ENCODE assay signal across 9 mouse cellular contexts in genomic region chr7:128298481-128299342, GRCm38 (mm10). TPM values are rescaled to one million over a fixed set of nuclear protein-coding genes. Genes with fewer than 3 reads are reported as not detected.
A peak's percentile ranks its signal among the peaks of the same experiment; 100 is the strongest.
DNase-seq lines count a peak whose midpoint lies in the region; ATAC-seq lines count a peak whose summit lies in the region.
"Had no signal": no experiment of that assay in that cellular context is flagged by ENCODE, and none has a peak within 500 bp of the region (broad histone marks: within the 10 kb centered on the region; RNA-seq: fewer than 3 reads in every experiment).

No protein-coding gene starts in this region.

- no peaks in the 10 kb centered on the region for H3K27me3 ChIP-seq in kidney, embryonic 16.5 days (ENCODE audit: insufficient read depth, low read length)
- H3K27me3 ChIP-seq in hindbrain, embryonic 16.5 days (replicated peaks; ENCODE audit: control insufficient read depth, insufficient read depth, low read length), result no peaks in the 10 kb centered on the region
- peaks cover 11% of the 10 kb centered on the region; the same call in 1 of the 2 replicates for H3K27me3 ChIP-seq in midbrain, embryonic 12.5 days

- no peaks in the 10 kb centered on the region; the same call in 1 of the 2 replicates for H3K36me3 ChIP-seq in kidney, embryonic 16.5 days (ENCODE audit: insufficient read depth, low read length)
- H3K36me3 ChIP-seq in hindbrain, embryonic 16.5 days (ENCODE audit: control insufficient read depth, insufficient read depth, low read length), result no peaks in the 10 kb centered on the region
- no peaks in the 10 kb centered on the region for H3K36me3 ChIP-seq in midbrain, embryonic 12.5 days

- H3K4me3 ChIP-seq in kidney, embryonic 16.5 days (ENCODE audit: low read length), result peak overlapping the region; percentile 91
- peak overlapping the region; percentile 97 for H3K4me3 ChIP-seq in brown adipose tissue, adult 24 weeks (ENCODE audit: insufficient read depth, low read depth, low read length)
- H3K4me3 ChIP-seq in hindbrain, embryonic 16.5 days (ENCODE audit: low read length), result peak overlapping the region; percentile 85
- H3K4me3 ChIP-seq in midbrain, embryonic 12.5 days, result peak overlapping the region; percentile 90

- no peak for DNase-seq in kidney, adult 9 months
- DNase-seq in frontal cortex, postnatal 14 days (ENCODE audit: low spot score in 2 of 2), result no peak
- DNase-seq in gastrocnemius, postnatal 14 days, result no peak
- no peak for DNase-seq in adrenal gland, postnatal 25 days

- intact Hi-C loops in gastrocnemius, postnatal 14 days (cut with DNase I; ENCODE audit: low total_unique reads), result loop anchor here (5.0 kb wide), 1 partner anchor 61 kb away; the partner anchor contains the start of genes 9130023H24Rik and Armc5

- peak overlapping the region; percentile 88; the same call in 1 of the 2 replicates for H3K27ac ChIP-seq in kidney, embryonic 16.5 days (ENCODE audit: low read length)
- H3K27ac ChIP-seq in brown adipose tissue, adult 24 weeks (replicated peaks; ENCODE audit: low read depth, low read length), result no peak overlapping the region
- H3K27ac ChIP-seq in hindbrain, embryonic 16.5 days (ENCODE audit: low read depth, low read length), result no peak overlapping the region
- H3K27ac ChIP-seq in midbrain, embryonic 12.5 days (replicated peaks), result no peak overlapping the region

- H3K4me2 ChIP-seq in kidney, embryonic 16.5 days (replicated peaks; ENCODE audit: low read depth, low read length), result peak overlapping the region; percentile 79
- H3K4me2 ChIP-seq in hindbrain, embryonic 16.5 days (ENCODE audit: low read length), result peak overlapping the region; percentile 80
- H3K4me2 ChIP-seq in midbrain, embryonic 12.5 days (replicated peaks), result peak overlapping the region; percentile 88

- peak overlapping the region; percentile 97 for H3K9ac ChIP-seq in kidney, embryonic 16.5 days (replicated peaks; ENCODE audit: low read length)
- H3K9ac ChIP-seq in hindbrain, embryonic 16.5 days (ENCODE audit: low read depth, low read length), result peak overlapping the region; percentile 94
- H3K9ac ChIP-seq in midbrain, embryonic 12.5 days (replicated peaks), result peak overlapping the region; percentile 92

- ATAC-seq in kidney, embryonic 16.5 days (ENCODE audit: low FRiP score, low TSS enrichment), result no peak
- no peak for ATAC-seq in hindbrain, embryonic 16.5 days
- no peak for ATAC-seq in midbrain, embryonic 12.5 days (ENCODE audit: low FRiP score, low read depth)

- WGBS in kidney, embryonic 16.5 days, result 79% methylated on average over 8 of the region's 8 CpGs
- WGBS in hindbrain, embryonic 16.5 days, result 66% methylated on average over 8 of the region's 8 CpGs
- 60% methylated on average over 8 of the region's 8 CpGs for WGBS in midbrain, embryonic 12.5 days

- H3K9me3 ChIP-seq in kidney, embryonic 16.5 days (ENCODE audit: low read length), result no peaks in the 10 kb centered on the region
- H3K9me3 ChIP-seq in hindbrain, embryonic 16.5 days (ENCODE audit: control insufficient read depth, low read length), result no peaks in the 10 kb centered on the region
- no peaks in the 10 kb centered on the region for H3K9me3 ChIP-seq in midbrain, embryonic 12.5 days

- peaks cover 17% of the 10 kb centered on the region for H3K4me1 ChIP-seq in kidney, embryonic 16.5 days (ENCODE audit: insufficient read depth, low read length)
- peaks cover 5% of the 10 kb centered on the region for H3K4me1 ChIP-seq in brown adipose tissue, adult 24 weeks (ENCODE audit: control insufficient read depth, insufficient read depth, insufficient read length, low read length)
- peaks cover 13% of the 10 kb centered on the region for H3K4me1 ChIP-seq in hindbrain, embryonic 16.5 days (ENCODE audit: control insufficient read depth, insufficient read depth, low read depth, low read length)
- H3K4me1 ChIP-seq in midbrain, embryonic 12.5 days, result peaks cover 27% of the 10 kb centered on the region

RNA-seq across cellular contexts. Expression of gene BC017158, which starts 0.7 kb away (rescaled TPM):
- polyA plus RNA-seq in kidney, embryonic 16.5 days (2015; fragmentation: Nextera tagmentation; extraction: Ambion mirVana), result 34.2 and 39.0 TPM in 2 replicates
- polyA plus RNA-seq in brown adipose tissue, adult 24 weeks (2012; ENCODE audit: insufficient read depth, insufficient read length, missing spikeins), result 7.6 and 9.8 TPM in 2 replicates
- polyA plus RNA-seq in hindbrain, embryonic 16.5 days (2015; fragmentation: Nextera tagmentation; extraction: Ambion mirVana), result 22.7 and 26.9 TPM in 2 replicates
- 22.8 and 23.1 TPM in 2 replicates for polyA plus RNA-seq in midbrain, embryonic 12.5 days (2016; fragmentation: Nextera tagmentation; extraction: Ambion mirVana)
- total RNA-seq in gastrocnemius, postnatal 14 days (2021), result 1 to 10 TPM; 4.7 to 5.6 TPM
- 29.0 and 33.5 TPM in 2 replicates for total RNA-seq in adrenal gland, postnatal 25 days (2021)

RNA-seq across cellular contexts. Expression of gene Slc5a2, which starts 33.3 kb away (rescaled TPM):
- polyA plus RNA-seq in kidney, embryonic 16.5 days (2015; fragmentation: Nextera tagmentation; extraction: Ambion mirVana), result 15.0 and 15.6 TPM in 2 replicates
- not detected in 2 replicates for polyA plus RNA-seq in brown adipose tissue, adult 24 weeks (2012; ENCODE audit: insufficient read depth, insufficient read length, missing spikeins)
- polyA plus RNA-seq in hindbrain, embryonic 16.5 days (2015; fragmentation: Nextera tagmentation; extraction: Ambion mirVana), result 0.15 TPM in 1 of 2 replicates, not detected in the other
- polyA plus RNA-seq in midbrain, embryonic 12.5 days (2016; fragmentation: Nextera tagmentation; extraction: Ambion mirVana), result not detected in 2 replicates
- total RNA-seq in gastrocnemius, postnatal 14 days (2021), result not detected
- not detected in 2 replicates for total RNA-seq in adrenal gland, postnatal 25 days (2021)
- total RNA-seq: layer of hippocampus, postnatal 14 days had no signal

RNA-seq across cellular contexts. Expression of gene Tgfb1i1, which starts 52.1 kb away (rescaled TPM):
- 104 and 111 TPM in 2 replicates for polyA plus RNA-seq in kidney, embryonic 16.5 days (2015; fragmentation: Nextera tagmentation; extraction: Ambion mirVana)
- 4.5 and 5.5 TPM in 2 replicates for polyA plus RNA-seq in brown adipose tissue, adult 24 weeks (2012; ENCODE audit: insufficient read depth, insufficient read length, missing spikeins)
- 27.8 and 34.6 TPM in 2 replicates for polyA plus RNA-seq in hindbrain, embryonic 16.5 days (2015; fragmentation: Nextera tagmentation; extraction: Ambion mirVana)
- 39.6 and 50.5 TPM in 2 replicates for polyA plus RNA-seq in midbrain, embryonic 12.5 days (2016; fragmentation: Nextera tagmentation; extraction: Ambion mirVana)
- 10 to 100 TPM; 19.5 to 20.8 TPM for total RNA-seq in gastrocnemius, postnatal 14 days (2021)
- total RNA-seq in adrenal gland, postnatal 25 days (2021), result 20.2 and 23.0 TPM in 2 replicates

Comparison
In these comparisons a context has a peak if more than half of its experiments do, and no peak if none do; other contexts are left out.
1. RNA of gene Slc5a2, which starts 33.3 kb away (polyA plus RNA-seq): 15.0 to 15.6 TPM in kidney, embryonic 16.5 days; 0.15 TPM in hindbrain, embryonic 16.5 days, not detected in brown adipose tissue, adult 24 weeks and not detected in midbrain, embryonic 12.5 days; every median in the first group is over 10 times any median in the second.
2. Peak in every context shown above with its lines, with median percentiles within 50 percentile points of each other: H3K4me2 ChIP-seq, H3K4me3 ChIP-seq and H3K9ac ChIP-seq.